36 mouse cellular contexts compared by ENCODE assay signal in genomic region chr7:28739829-28740228, GRCm38 (mm10). TPM values are rescaled to one million over a fixed set of nuclear protein-coding genes. Genes with fewer than 3 reads are reported as not detected.
DNase-seq lines count a peak whose midpoint lies in the region; ATAC-seq and TF ChIP-seq lines count a peak whose summit lies in the region.
"Had no signal": no experiment of that assay in that cellular context is flagged by ENCODE, and none has a peak within 500 bp of the region (broad histone marks: within the 10 kb centered on the region; RNA-seq: fewer than 3 reads in every experiment).

No protein-coding gene starts in this region.

- peaks cover 64% of the 10 kb centered on the region for H3K36me3 ChIP-seq in forebrain, embryonic 10.5 days (replicated peaks)
- no peaks in the 10 kb centered on the region for H3K36me3 ChIP-seq in forebrain, embryonic 15.5 days
- H3K36me3 ChIP-seq in testis, adult 2 months (ENCODE audit: control insufficient read depth, insufficient read depth, low read length), result no peaks in the 10 kb centered on the region
- peaks cover 48% of the 10 kb centered on the region for H3K36me3 ChIP-seq in kidney, embryonic 15.5 days

- H3K4me1 ChIP-seq in forebrain, embryonic 10.5 days, result peaks cover 23% of the 10 kb centered on the region
- peaks cover 20% of the 10 kb centered on the region for H3K4me1 ChIP-seq in forebrain, embryonic 15.5 days
- H3K4me1 ChIP-seq in testis, adult 2 months (ENCODE audit: control insufficient read depth, insufficient read depth, low read length), result peaks cover 14% of the 10 kb centered on the region
- H3K4me1 ChIP-seq in kidney, embryonic 15.5 days, result peaks cover 14% of the 10 kb centered on the region

- no peak overlapping the region for H3K27ac ChIP-seq in forebrain, embryonic 10.5 days
- no peak overlapping the region for H3K27ac ChIP-seq in forebrain, embryonic 15.5 days (replicated peaks)
- H3K27ac ChIP-seq in testis, adult 2 months (ENCODE audit: control insufficient read depth, insufficient read depth, low read depth, low read length), result no peak overlapping the region
- H3K27ac ChIP-seq in kidney, embryonic 15.5 days, result no peak overlapping the region
- H3K27ac ChIP-seq: forebrain, embryonic 13.5 days; hindbrain, embryonic 15.5 days; layer of hippocampus, adult 2 months; left cerebral cortex, adult 2 months; limb, embryonic 13.5 days; neural tube, embryonic 12.5 days; stomach, postnatal 0 days had no signal

- WGBS in forebrain, embryonic 10.5 days, result 94% methylated on average over 21 of the region's 21 CpGs
- WGBS in forebrain, embryonic 15.5 days, result 94% methylated on average over 21 of the region's 21 CpGs
- WGBS in kidney, embryonic 15.5 days, result 94% methylated on average over 21 of the region's 21 CpGs

- no peak overlapping the region for H3K4me2 ChIP-seq in forebrain, embryonic 15.5 days (replicated peaks)
- no peak overlapping the region for H3K4me2 ChIP-seq in kidney, embryonic 15.5 days
- H3K4me2 ChIP-seq: forebrain, embryonic 13.5 days; heart, embryonic 11.5 days; hindbrain, embryonic 15.5 days; limb, embryonic 13.5 days; liver, embryonic 11.5 days; neural tube, embryonic 12.5 days had no signal

- no peaks in the 10 kb centered on the region for H3K9me3 ChIP-seq in forebrain, embryonic 10.5 days
- H3K9me3 ChIP-seq in forebrain, embryonic 15.5 days, result no peaks in the 10 kb centered on the region
- no peaks in the 10 kb centered on the region for H3K9me3 ChIP-seq in kidney, embryonic 15.5 days (replicated peaks)
- H3K9me3 ChIP-seq: forebrain, embryonic 13.5 days; hindbrain, embryonic 15.5 days; limb, embryonic 13.5 days; megakaryocyte, embryonic 14.5 days; neural tube, embryonic 12.5 days had no signal

- no peak for TF ChIP-seq CTCF in testis, adult 2 months (IDR thresholded peaks at IDR 0.05; ENCODE audit: control insufficient read depth, insufficient read depth, insufficient replicate concordance, low read depth, low read length)

- no peak for TF ChIP-seq POLR2A in testis, adult 2 months (IDR thresholded peaks at IDR 0.05; ENCODE audit: control insufficient read depth, low read depth, low read length)

- ATAC-seq in forebrain, embryonic 15.5 days (replicated peaks), result no peak
- no peak for ATAC-seq in kidney, embryonic 15.5 days (replicated peaks; ENCODE audit: low FRiP score)
- ATAC-seq: forebrain, embryonic 13.5 days; inflammation-experienced regulatory T-cells, adult 6 months; lung, postnatal 0 days; Patski had no signal

- no peak overlapping the region for H3K9ac ChIP-seq in forebrain, embryonic 15.5 days (replicated peaks)
- no peak overlapping the region for H3K9ac ChIP-seq in kidney, embryonic 15.5 days
- H3K9ac ChIP-seq: forebrain, embryonic 13.5 days; hindbrain, embryonic 15.5 days; limb, embryonic 13.5 days; neural tube, embryonic 12.5 days had no signal

- DNase-seq in forebrain, embryonic 10.5 days (ENCODE audit: extremely low spot score, low spot score), result no peak
- DNase-seq in testis, postnatal 14 days (ENCODE audit: low spot score), result no peak
- peak; percentile 41 for DNase-seq in ZHBTc4 (ENCODE audit: low read depth, low spot score)
- no peak for DNase-seq in retina, postnatal 1 day
- DNase-seq: adrenal gland, postnatal 25 days; cerebellum, adult 18-20 months; cerebellum, postnatal 25 days; gastrocnemius, postnatal 14 days; heart, adult 18-20 months; heart, postnatal 36 days; kidney, adult 11 months; kidney, postnatal 36 days; lung, adult 18-20 months; lung, postnatal 4 days; midbrain, embryonic 14.5 days; right cerebral cortex, postnatal 4 days; thymus, postnatal 4 days had no signal

- no peaks in the 10 kb centered on the region for H3K27me3 ChIP-seq in forebrain, embryonic 10.5 days (ENCODE audit: poor library complexity, severe bottlenecking)
- H3K27me3 ChIP-seq in forebrain, embryonic 15.5 days, result no peaks in the 10 kb centered on the region
- no peaks in the 10 kb centered on the region for H3K27me3 ChIP-seq in testis, adult 2 months (ENCODE audit: control insufficient read depth, insufficient read depth, low read length)
- no peaks in the 10 kb centered on the region for H3K27me3 ChIP-seq in kidney, embryonic 15.5 days
- H3K27me3 ChIP-seq: forebrain, embryonic 13.5 days; hindbrain, embryonic 15.5 days; limb, embryonic 13.5 days; neural tube, embryonic 12.5 days; Patski had no signal

- 0 out of 2 replicates have a peak overlapping the region, but pooled peaks have one; percentile 12 for H3K4me3 ChIP-seq in forebrain, embryonic 10.5 days
- no peak overlapping the region for H3K4me3 ChIP-seq in forebrain, embryonic 15.5 days
- H3K4me3 ChIP-seq in testis, adult 2 months (ENCODE audit: control insufficient read depth, low read depth, low read length), result peak overlapping the region; percentile 63
- H3K4me3 ChIP-seq in kidney, embryonic 15.5 days (replicated peaks), result no peak overlapping the region
- H3K4me3 ChIP-seq: forebrain, embryonic 13.5 days; hindbrain, embryonic 15.5 days; layer of hippocampus, adult 2 months; left cerebral cortex, adult 2 months; limb, embryonic 13.5 days; megakaryocyte, embryonic 14.5 days; neural tube, embryonic 12.5 days had no signal

RNA-seq across cellular contexts. Expression of gene Mrps12, which starts 1.8 kb away (rescaled TPM):
- polyA plus RNA-seq in forebrain, embryonic 10.5 days (2016; fragmentation: Nextera tagmentation; extraction: Ambion mirVana), result 156 and 161 TPM in 2 replicates
- 109 and 113 TPM in 2 replicates for polyA plus RNA-seq in forebrain, embryonic 15.5 days (2015; fragmentation: Nextera tagmentation; extraction: Ambion mirVana)
- polyA plus RNA-seq in testis, adult 2 months (2012; rRNA removed), result 29.5 and 39.3 TPM in 2 replicates
- polyA plus RNA-seq in kidney, embryonic 15.5 days (2015; fragmentation: Nextera tagmentation; extraction: Ambion mirVana), result 144 and 152 TPM in 2 replicates

RNA-seq across cellular contexts. Expression of gene Sars2, which starts 2.0 kb away (rescaled TPM):
- polyA plus RNA-seq in forebrain, embryonic 10.5 days (2016; fragmentation: Nextera tagmentation; extraction: Ambion mirVana), result 40.7 and 43.4 TPM in 2 replicates
- polyA plus RNA-seq in forebrain, embryonic 15.5 days (2015; fragmentation: Nextera tagmentation; extraction: Ambion mirVana), result 18.5 and 18.6 TPM in 2 replicates
- polyA plus RNA-seq in testis, adult 2 months (2012; rRNA removed), result 12.5 and 13.6 TPM in 2 replicates
- 30.0 and 30.8 TPM in 2 replicates for polyA plus RNA-seq in kidney, embryonic 15.5 days (2015; fragmentation: Nextera tagmentation; extraction: Ambion mirVana)

RNA-seq across cellular contexts. Expression of gene Ccer2, which starts 16.1 kb away (rescaled TPM):
- not detected in 2 replicates for polyA plus RNA-seq in forebrain, embryonic 10.5 days (2016; fragmentation: Nextera tagmentation; extraction: Ambion mirVana)
- polyA plus RNA-seq in forebrain, embryonic 15.5 days (2015; fragmentation: Nextera tagmentation; extraction: Ambion mirVana), result 0.27 TPM in 1 of 2 replicates, not detected in the other
- polyA plus RNA-seq in testis, adult 2 months (2012; rRNA removed), result not detected in 2 replicates
- not detected in 2 replicates for polyA plus RNA-seq in kidney, embryonic 15.5 days (2015; fragmentation: Nextera tagmentation; extraction: Ambion mirVana)
- polyA plus RNA-seq: forebrain, embryonic 13.5 days; heart, embryonic 11.5 days; heart, embryonic 16.5 days; inflammation-experienced regulatory T-cells, adult 6 months; kidney, embryonic 16.5 days; limb, embryonic 13.5 days; liver, embryonic 11.5 days; lung, postnatal 0 days; Patski; spleen, adult 2 months; stomach, postnatal 0 days had no signal

RNA-seq across cellular contexts. Expression of gene Fbxo17, which starts 23.2 kb away (rescaled TPM):
- 10.7 and 13.9 TPM in 2 replicates for polyA plus RNA-seq in forebrain, embryonic 10.5 days (2016; fragmentation: Nextera tagmentation; extraction: Ambion mirVana)
- polyA plus RNA-seq in forebrain, embryonic 15.5 days (2015; fragmentation: Nextera tagmentation; extraction: Ambion mirVana), result 3.3 and 3.8 TPM in 2 replicates
- 7.2 and 8.1 TPM in 2 replicates for polyA plus RNA-seq in testis, adult 2 months (2012; rRNA removed)
- 8.2 and 9.2 TPM in 2 replicates for polyA plus RNA-seq in kidney, embryonic 15.5 days (2015; fragmentation: Nextera tagmentation; extraction: Ambion mirVana)

RNA-seq across cellular contexts. Expression of gene Sirt2, which starts 26.7 kb away (rescaled TPM):
- polyA plus RNA-seq in forebrain, embryonic 10.5 days (2016; fragmentation: Nextera tagmentation; extraction: Ambion mirVana), result 60.8 and 63.5 TPM in 2 replicates
- polyA plus RNA-seq in forebrain, embryonic 15.5 days (2015; fragmentation: Nextera tagmentation; extraction: Ambion mirVana), result 105 and 109 TPM in 2 replicates
- 144 and 203 TPM in 2 replicates for polyA plus RNA-seq in testis, adult 2 months (2012; rRNA removed)
- 57.2 and 67.6 TPM in 2 replicates for polyA plus RNA-seq in kidney, embryonic 15.5 days (2015; fragmentation: Nextera tagmentation; extraction: Ambion mirVana)

Comparison
In these comparisons a context has a peak if more than half of its experiments do, and no peak if none do; other contexts are left out.
1. H3K4me3 ChIP-seq: peak in forebrain, embryonic 10.5 days (single experiment) and testis, adult 2 months (single experiment); none in forebrain, embryonic 15.5 days (single experiment) and kidney, embryonic 15.5 days (single experiment).